Mouse (Mus musculus) lung, embryonic 16.5 days (tissue): ENCODE measurements around the gene Tsga10ip. TPM values are rescaled to one million over a fixed set of nuclear protein-coding genes. Genes with fewer than 3 reads are reported as not detected.
"Not testable (repeated sequence)": the region's sequence is repeated elsewhere in the genome, so short reads cannot be mapped to it uniquely, and the experiment has no call there.

Experiments
- ATAC-seq: fragments of 200-750 bp; cut with Nextera tagmentation; 2 replicates; pipeline ENCODE4 v1.8.0; 2017; ENCODE audit warnings: low read depth, mild to moderate bottlenecking, moderate library complexity
- H3K27ac ChIP-seq: fragments of 300-500 bp; sonication (generic); 2 replicates; pipeline ENCODE4 v1.5.1; 2014; ENCODE audit warnings: mild to moderate bottlenecking, control low read depth, low read length
- H3K27me3 ChIP-seq: fragments of 300-500 bp; sonication (generic); 2 replicates; pipeline ENCODE4 v1.6.1; 2014; ENCODE audit warnings: low read depth, low read length, mixed read lengths; ENCODE audit not compliant: control insufficient read depth, insufficient read depth
- H3K36me3 ChIP-seq: fragments of 300-500 bp; sonication (generic); 2 replicates; pipeline ENCODE4 v1.6.1; 2014; ENCODE audit warnings: low read length; ENCODE audit not compliant: control insufficient read depth, insufficient read depth
- H3K4me1 ChIP-seq: fragments of 300-500 bp; sonication (generic); replicated peaks from 2 replicates; pipeline ENCODE4 v1.6.1; 2014; ENCODE audit warnings: low read length, mixed read lengths; ENCODE audit not compliant: control insufficient read depth, insufficient read depth
- H3K4me2 ChIP-seq: fragments of 300-500 bp; sonication (generic); 2 replicates; pipeline ENCODE4 v1.6.1; 2014; ENCODE audit warnings: low read depth, low read length, control low read depth
- H3K4me3 ChIP-seq: fragments of 300-500 bp; sonication (generic); 2 replicates; pipeline ENCODE4 v1.5.1; 2014; ENCODE audit warnings: mild to moderate bottlenecking, low read length, control low read depth
- H3K9ac ChIP-seq: fragments of 300-500 bp; sonication (generic); 2 replicates; pipeline ENCODE4 v1.6.1; 2014; ENCODE audit warnings: low read length, control low read depth
- H3K9me3 ChIP-seq: fragments of 300-500 bp; sonication (generic); 2 replicates; pipeline ENCODE4 v1.6.1; 2016; ENCODE audit warnings: low read length; ENCODE audit not compliant: control insufficient read depth
- whole genome bisulfite sequencing: fragments of 180-500 bp; shearing (Covaris S2); extraction: QIAGEN DNeasy Blood & Tissue Kit; methylation state at CpG from one replicate; pipeline ENCODE4 v1.1.7; 2014; 5-methylcytosine and 5-hydroxymethylcytosine counted together
- polyA plus RNA-seq: library from polyadenylated mRNA; unstranded; fragments of >200 nt; fragmentation: Nextera tagmentation; extraction: Ambion mirVana; gene quantifications from 2 replicates; pipeline ENCODE4 v1.2.1, GENCODE M21; 2015

Tsga10ip gene
- polyA plus RNA-seq, 1 experiment from 2014 or later: 1.3 TPM

DNA sequence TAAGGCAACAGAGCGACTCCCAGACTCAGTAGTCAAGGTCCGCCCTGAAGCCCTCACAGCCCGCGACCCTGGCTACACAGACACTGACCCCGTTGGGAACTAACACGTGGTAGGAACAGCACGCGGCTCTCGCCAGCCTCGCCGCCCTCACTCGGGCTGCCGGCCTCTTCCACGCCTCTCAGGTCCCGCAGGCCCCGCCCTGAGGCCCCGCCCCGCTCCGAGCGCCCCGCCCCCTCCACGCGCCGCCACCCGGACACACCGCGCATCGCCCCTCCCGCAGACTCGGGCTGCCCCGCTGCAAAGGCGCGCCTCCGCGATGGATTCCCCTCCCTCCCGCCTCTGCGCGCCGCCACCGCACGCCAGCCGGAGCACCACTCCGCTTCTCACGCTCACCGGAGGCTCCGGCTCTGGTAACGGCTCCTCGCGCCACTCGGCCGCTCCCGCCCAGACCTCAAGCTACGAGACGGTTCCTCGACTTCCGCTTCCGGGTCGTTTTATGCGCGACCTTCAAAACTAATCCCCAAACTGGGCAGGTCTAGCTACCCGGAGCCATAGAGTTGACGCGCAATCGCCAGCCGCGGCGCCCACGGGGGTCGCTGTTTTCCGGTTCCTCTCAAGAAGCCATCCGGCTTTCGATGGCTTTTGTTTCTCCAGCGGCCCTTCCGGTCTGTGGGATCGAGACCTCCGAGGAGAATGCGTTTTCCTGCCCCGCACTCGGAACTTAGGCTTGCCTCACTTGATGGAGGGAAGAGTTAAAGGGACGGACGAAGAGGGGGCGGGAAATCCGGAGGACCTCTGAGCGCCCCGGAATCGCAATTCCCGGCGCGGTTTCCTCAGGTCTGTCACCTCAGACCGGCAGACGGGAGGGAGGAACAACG is 35.9 kb downstream of the Tsga10ip start, which contains the start of gene Eif1ad:
Gene Eif1ad, plus strand, starts transcription at position 567 of the 878 bp plus-strand sequence.
- Histone ChIP-seq H3K9me3 (no peaks in the 10 kb centered on the region), H3K4me1 (peaks cover 14% of the 10 kb centered on the region), H3K36me3 (peaks cover 35% of the 10 kb centered on the region), H3K27me3 (no peaks in the 10 kb centered on the region), H3K9ac (peak within 1 kb of the TSS; percentile 92), H3K4me2 (peak within 1 kb of the TSS; percentile 87), H3K4me3 (peak within 1 kb of the TSS; percentile 92), H3K27ac (peak within 1 kb of the TSS; percentile 97)
- ATAC-seq: peak; percentile 97
- under 1% methylated on average over 71 of the region's 92 CpGs for WGBS

DNA sequence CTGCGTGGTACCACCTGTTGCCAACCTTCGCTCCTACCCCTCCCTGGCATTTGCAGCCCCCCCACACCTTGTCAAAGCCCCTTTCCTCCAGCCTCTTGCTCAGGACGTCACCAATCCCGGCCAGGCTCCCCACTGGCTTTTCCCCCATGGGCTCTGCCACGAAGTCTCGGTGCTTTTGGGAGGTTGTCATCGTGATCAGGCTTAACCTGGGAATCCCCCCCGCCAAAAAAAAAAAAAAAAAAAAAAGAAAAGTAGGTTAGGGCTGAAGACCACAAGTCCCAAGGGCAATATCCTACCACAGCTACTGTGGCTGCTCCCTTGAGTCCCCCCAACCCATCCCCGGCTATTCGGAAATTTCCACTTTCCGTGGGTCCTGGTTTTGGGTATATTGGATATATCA is 36.6 kb downstream of the Tsga10ip start:
- Histone ChIP-seq H3K9ac (peak overlapping the region; percentile 92), H3K4me3 (peak overlapping the region; percentile 92), H3K4me2 (peak overlapping the region; percentile 87), H3K4me1 (peaks cover 14% of the 10 kb centered on the region), H3K27ac (no peak overlapping the region), H3K27me3 (no peaks in the 10 kb centered on the region), H3K36me3 (peaks cover 32% of the 10 kb centered on the region), H3K9me3 (no peaks in the 10 kb centered on the region)
- 14% methylated on average over 11 of the region's 11 CpGs for WGBS
- ATAC-seq: no peak

DNA sequence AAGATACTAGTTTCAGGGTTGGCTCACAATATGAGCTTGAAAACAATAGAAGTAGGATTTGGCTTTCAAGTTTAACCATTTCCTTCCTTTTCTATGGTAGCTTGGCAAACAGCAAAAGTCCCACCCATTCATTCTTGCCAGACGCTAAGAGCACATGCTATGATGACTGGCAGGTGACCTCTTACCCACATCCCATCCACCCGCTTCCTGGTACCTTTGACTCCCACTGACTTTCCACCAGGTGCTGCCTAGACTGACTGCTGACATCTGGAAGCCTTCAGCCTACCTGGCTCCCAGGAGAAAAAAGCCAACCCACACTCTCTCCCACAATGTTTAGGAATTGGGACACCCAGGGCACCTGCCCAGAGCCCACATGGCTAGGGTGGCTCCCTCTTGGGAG is 38.2 kb downstream of the Tsga10ip start:
- no peak overlapping the region for H3K27ac ChIP-seq
- no peaks in the 10 kb centered on the region for H3K9me3 ChIP-seq
- H3K36me3 ChIP-seq: peaks cover 19% of the 10 kb centered on the region
- H3K4me2 ChIP-seq: no peak overlapping the region
- H3K4me3 ChIP-seq: no peak overlapping the region
- no peaks in the 10 kb centered on the region for H3K27me3 ChIP-seq
- H3K9ac ChIP-seq: no peak overlapping the region
- ATAC-seq: no peak
- WGBS: 85% methylated on average over 2 of the region's 2 CpGs
- peaks cover 14% of the 10 kb centered on the region for H3K4me1 ChIP-seq

DNA sequence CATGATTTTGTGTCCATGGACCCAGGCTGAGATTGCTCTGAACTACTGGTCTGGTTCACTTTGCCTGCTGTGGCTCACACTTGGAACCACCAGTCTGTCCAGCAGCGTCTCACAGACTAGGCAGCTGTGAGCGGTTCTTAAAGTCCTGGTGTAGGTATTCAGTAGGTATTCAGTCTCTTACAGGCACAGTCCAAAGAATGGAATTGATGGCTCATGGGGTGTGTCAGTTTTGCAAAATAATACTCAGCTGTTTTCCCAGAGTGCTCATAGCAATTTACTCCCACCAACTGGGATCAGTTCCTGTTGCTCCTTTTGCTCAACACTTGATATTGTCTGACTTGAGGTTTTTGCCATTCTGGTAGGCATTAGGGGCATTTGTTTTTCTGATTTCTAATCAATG is 40.1 kb downstream of the Tsga10ip start:
- H3K4me2 ChIP-seq: no peak overlapping the region
- no peak overlapping the region for H3K9ac ChIP-seq
- no peaks in the 10 kb centered on the region for H3K27me3 ChIP-seq
- ATAC-seq: no peak
- H3K4me1 ChIP-seq: peaks cover 6% of the 10 kb centered on the region
- H3K27ac ChIP-seq: no peak overlapping the region
- 87% methylated on average over 2 of the region's 2 CpGs for WGBS
- no peak overlapping the region for H3K4me3 ChIP-seq
- H3K9me3 ChIP-seq: no peaks in the 10 kb centered on the region
- peaks cover 13% of the 10 kb centered on the region for H3K36me3 ChIP-seq

DNA sequence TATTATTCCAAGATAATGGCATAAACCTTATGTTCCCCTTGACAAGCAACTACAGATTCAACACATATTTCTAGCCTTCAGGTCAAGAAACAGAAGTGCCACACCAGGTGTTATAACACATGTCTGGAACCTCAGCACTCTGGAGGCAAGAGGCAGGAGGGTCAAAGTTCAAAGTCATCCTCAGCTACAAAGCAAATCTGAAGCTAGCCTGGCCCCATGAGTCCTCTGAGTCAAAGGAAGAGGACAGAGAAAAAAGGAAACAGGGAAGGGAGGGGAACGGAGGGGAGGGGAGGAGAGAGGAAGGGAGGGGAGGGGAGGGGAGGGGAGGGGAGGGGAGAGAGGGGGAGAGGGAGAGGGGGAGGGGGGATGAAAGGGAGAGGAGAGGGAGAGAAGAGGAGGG is 46.2 kb downstream of the Tsga10ip start:
- no peak overlapping the region for H3K4me2 ChIP-seq
- no peaks in the 10 kb centered on the region for H3K36me3 ChIP-seq
- H3K27me3 ChIP-seq: no peaks in the 10 kb centered on the region
- no CpG with 5 or more reads among the region's 1 CpGs for WGBS
- H3K9me3 ChIP-seq: no peaks in the 10 kb centered on the region
- no peaks in the 10 kb centered on the region for H3K4me1 ChIP-seq
- no peak for ATAC-seq
- H3K9ac ChIP-seq: no peak overlapping the region
- no peak overlapping the region for H3K27ac ChIP-seq
- H3K4me3 ChIP-seq: no peak overlapping the region

DNA sequence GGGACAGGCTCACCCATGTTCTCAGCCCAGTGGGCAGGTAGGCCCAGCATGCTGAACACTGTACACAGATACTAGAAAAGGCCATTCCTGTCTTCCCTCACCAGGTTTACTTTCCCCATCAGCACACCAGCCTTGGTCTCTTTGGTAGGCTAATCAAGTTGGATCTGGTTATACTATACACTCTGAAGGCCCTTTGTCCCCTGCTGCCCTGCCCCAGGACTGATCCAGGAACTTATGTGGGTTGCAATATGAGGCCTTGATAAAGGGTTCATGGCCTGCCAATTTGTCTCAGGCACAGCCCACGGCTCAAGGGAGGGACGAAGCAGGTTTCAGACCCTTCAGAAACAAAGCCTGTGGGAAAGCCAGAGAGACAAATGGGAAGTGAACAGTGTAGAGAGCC is 48.7 kb downstream of the Tsga10ip start:
- no peak overlapping the region for H3K4me3 ChIP-seq
- H3K27ac ChIP-seq: no peak overlapping the region
- H3K36me3 ChIP-seq: no peaks in the 10 kb centered on the region
- no peak for ATAC-seq
- H3K4me2 ChIP-seq: no peak overlapping the region
- H3K27me3 ChIP-seq: no peaks in the 10 kb centered on the region
- no peaks in the 10 kb centered on the region for H3K9me3 ChIP-seq
- H3K9ac ChIP-seq: no peak overlapping the region
- H3K4me1 ChIP-seq: no peaks in the 10 kb centered on the region; the same call in 1 of the 2 replicates
- WGBS: 71% methylated on average over 2 of the region's 2 CpGs

DNA sequence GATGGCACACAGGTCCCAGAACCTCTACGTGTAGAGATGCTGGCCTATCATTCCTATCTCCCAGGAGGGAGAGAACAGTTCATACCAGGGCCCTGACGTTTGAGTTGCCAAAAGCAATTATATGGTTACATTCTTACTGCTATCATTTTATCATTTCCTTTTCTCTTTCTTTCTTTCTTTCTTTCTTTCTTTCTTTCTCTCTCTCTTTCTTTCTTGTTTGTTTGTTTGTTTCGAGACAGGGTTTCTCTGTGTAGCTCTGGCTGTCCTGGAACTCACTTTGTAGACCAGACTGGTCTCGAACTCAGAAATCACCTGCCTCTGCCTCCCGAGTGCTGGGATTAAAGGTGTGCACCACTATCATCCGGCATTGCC is 52.8 kb downstream of the Tsga10ip start, which contains the start of gene Cst6:
Gene Cst6, minus strand, starts transcription at position 73 of the 372 bp plus-strand sequence.
- not testable (repeated sequence) for H3K4me1 ChIP-seq, H3K27me3 ChIP-seq, H3K36me3 ChIP-seq, H3K27ac ChIP-seq, ATAC-seq, H3K9me3 ChIP-seq
- peak within 1 kb of the TSS; percentile 36 for H3K4me3 ChIP-seq
- peak within 1 kb of the TSS; percentile 59 for H3K9ac ChIP-seq
- H3K4me2 ChIP-seq: peak within 1 kb of the TSS; percentile 77
- WGBS: 60% methylated on average over 6 of the region's 6 CpGs

DNA sequence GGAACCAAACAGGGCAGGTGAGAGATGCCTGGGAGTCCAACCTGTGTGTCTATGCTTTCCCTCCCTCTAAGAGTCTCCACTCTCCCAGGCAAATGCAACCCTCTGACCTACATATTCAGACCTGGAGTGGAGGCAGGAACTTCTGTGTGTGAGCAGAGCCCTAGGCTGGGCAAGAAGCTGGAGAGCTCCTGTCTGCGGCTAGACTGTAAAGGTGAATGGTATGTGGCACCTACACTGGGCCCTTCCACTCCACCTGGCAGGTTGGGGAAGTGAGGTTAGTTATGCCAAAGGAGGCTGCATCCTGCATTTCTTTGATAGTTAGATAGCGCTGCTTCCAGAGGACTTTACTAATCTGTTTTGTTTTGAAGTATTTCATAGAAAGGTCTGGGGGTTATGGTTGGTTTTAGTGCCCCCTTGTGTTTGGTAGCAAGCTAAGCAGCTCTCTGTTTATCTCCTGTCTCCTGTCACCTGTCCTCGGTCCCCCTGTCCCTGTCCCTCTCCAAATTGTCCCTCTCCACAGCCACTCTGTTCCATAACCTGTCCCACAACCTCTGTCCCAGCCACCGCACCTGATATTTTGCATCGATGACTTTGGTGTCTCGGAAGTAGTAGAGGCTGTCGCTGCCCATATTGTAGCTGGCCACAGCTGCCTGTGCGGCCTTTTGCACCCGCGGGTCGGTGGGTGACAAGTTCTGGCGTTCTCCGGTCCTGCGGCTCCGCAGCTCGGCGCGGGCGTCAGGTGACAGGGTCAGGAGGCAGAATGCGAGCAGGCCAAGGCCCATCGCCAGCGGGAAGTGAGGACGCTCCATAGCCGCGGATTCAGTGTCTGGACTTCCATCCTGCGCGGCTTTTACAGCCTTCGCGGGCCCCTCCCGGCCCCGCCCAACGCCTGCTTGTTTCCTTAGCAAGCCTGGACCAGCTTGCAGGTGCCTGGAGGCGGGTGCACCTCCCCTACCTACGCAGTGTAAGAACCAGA is 53.5 kb downstream of the Tsga10ip start:
- Histone ChIP-seq H3K4me1 (no peaks in the 10 kb centered on the region; the same call in 1 of the 2 replicates), H3K36me3 (no peaks in the 10 kb centered on the region), H3K4me2 (peak overlapping the region; percentile 77), H3K27me3 (no peaks in the 10 kb centered on the region), H3K9me3 (no peaks in the 10 kb centered on the region), H3K27ac (no peak overlapping the region), H3K4me3 (peak overlapping the region; percentile 36), H3K9ac (peak overlapping the region; percentile 59)
- peak; percentile 38; the same call in 1 of the 2 replicates for ATAC-seq
- 5% methylated on average over 34 of the region's 34 CpGs for WGBS

DNA sequence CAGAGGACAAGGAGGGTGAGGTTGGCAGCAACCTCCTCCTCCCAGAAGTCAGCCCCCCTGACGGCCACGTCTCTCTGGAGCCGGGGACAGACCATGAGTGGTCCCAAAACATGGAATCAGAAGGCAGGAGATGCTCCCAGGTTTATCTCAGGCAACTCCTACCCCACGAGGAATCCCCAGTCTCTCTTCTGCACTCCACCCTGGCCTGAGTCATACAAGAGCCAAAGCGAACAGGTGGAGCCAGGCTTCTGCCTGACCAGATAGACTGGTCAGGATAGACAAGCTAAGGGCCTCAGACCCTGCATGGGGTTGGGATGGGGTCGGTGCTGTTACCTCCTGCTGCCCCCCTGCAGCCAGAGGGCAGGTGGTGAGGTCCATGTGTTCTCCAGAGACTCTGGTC is 54.3 kb downstream of the Tsga10ip start:
- ATAC-seq: no peak
- Histone ChIP-seq H3K4me3 (no peak overlapping the region), H3K27ac (no peak overlapping the region), H3K4me1 (no peaks in the 10 kb centered on the region; the same call in 1 of the 2 replicates), H3K4me2 (no peak overlapping the region), H3K9ac (no peak overlapping the region), H3K27me3 (no peaks in the 10 kb centered on the region), H3K36me3 (no peaks in the 10 kb centered on the region), H3K9me3 (no peaks in the 10 kb centered on the region)
- 71% methylated on average over 6 of the region's 6 CpGs for WGBS
